In genomic region chr5:150276611-150277010, GRCm38 (mm10) we compare ENCODE assay signal across 14 mouse cellular contexts.
DNase-seq lines count a peak whose midpoint lies in the region; ATAC-seq lines count a peak whose summit lies in the region.
"Had no signal": no experiment of that assay in that cellular context is flagged by ENCODE, and none has a peak within 500 bp of the region (broad histone marks: within the 10 kb centered on the region; RNA-seq: fewer than 3 reads in every experiment).

No protein-coding gene starts in this region.

- ATAC-seq in heart, embryonic 16.5 days (replicated peaks; ENCODE audit: extremely low read depth, insufficient read depth, low FRiP score): peak; percentile 47
- ATAC-seq: forebrain, embryonic 15.5 days; inflammation-experienced regulatory T-cells, adult 6 months had no signal

- peaks cover 25% of the 10 kb centered on the region for H3K4me1 ChIP-seq in heart, embryonic 16.5 days (ENCODE audit: control insufficient read depth, insufficient read depth, low read length)
- H3K4me1 ChIP-seq: forebrain, embryonic 15.5 days; midbrain, embryonic 10.5 days had no signal

- H3K4me3 ChIP-seq in heart, embryonic 16.5 days (ENCODE audit: low read length): no peak overlapping the region
- H3K4me3 ChIP-seq: forebrain, embryonic 15.5 days; midbrain, embryonic 10.5 days had no signal

- H3K36me3 ChIP-seq in heart, embryonic 16.5 days (ENCODE audit: control insufficient read depth, insufficient read depth): peaks cover 2% of the 10 kb centered on the region; the same call in 1 of the 2 replicates
- H3K36me3 ChIP-seq: forebrain, embryonic 15.5 days; G1E; midbrain, embryonic 10.5 days had no signal

- no peak overlapping the region for H3K4me2 ChIP-seq in heart, embryonic 16.5 days (ENCODE audit: low read depth, low read length)
- H3K4me2 ChIP-seq: forebrain, embryonic 15.5 days had no signal

- peak; percentile 47 to 51 for DNase-seq in frontal cortex, postnatal 36 days (ENCODE audit: low spot score in 2 of 2)
- no peak for DNase-seq in frontal cortex, postnatal 14 days (ENCODE audit: low spot score in 2 of 2)
- DNase-seq in left cerebral cortex, adult 9 months (ENCODE audit: low spot score in 2 of 2): peak; percentile 33 to 38
- no peak for DNase-seq in left cerebral cortex, postnatal 10 days (ENCODE audit: extremely low spot score in 1 of 2, low spot score in 2 of 2)
- DNase-seq in brain, adult 2 months (ENCODE audit: low read depth, low spot score): peak; percentile 86
- no peak for DNase-seq in embryo, embryonic 10.5 days (ENCODE audit: low spot score)
- DNase-seq in spleen, postnatal 10 days (ENCODE audit: low spot score in 2 of 2): no peak
- DNase-seq: adrenal gland, postnatal 25 days had no signal

- H3K9me3 ChIP-seq in heart, embryonic 16.5 days (replicated peaks; ENCODE audit: control insufficient read depth, low read length): 0 out of 2 replicates have a peak, but pooled peaks cover 2% of the 10 kb centered on the region
- H3K9me3 ChIP-seq: forebrain, embryonic 15.5 days had no signal

- no peaks in the 10 kb centered on the region for H3K27me3 ChIP-seq in heart, embryonic 16.5 days (ENCODE audit: control insufficient read depth, insufficient read depth, low read length)
- H3K27me3 ChIP-seq: forebrain, embryonic 15.5 days had no signal

- intact Hi-C loops in left cerebral cortex, postnatal 10 days (cut with DNase I): no loop called here

- H3K27ac ChIP-seq in heart, embryonic 16.5 days (ENCODE audit: low read length): 0 out of 2 replicates have a peak overlapping the region, but pooled peaks have one; percentile 3
- H3K27ac ChIP-seq: forebrain, embryonic 15.5 days; kidney, postnatal 0 days; midbrain, embryonic 10.5 days had no signal

- no peak overlapping the region for H3K9ac ChIP-seq in heart, embryonic 16.5 days (ENCODE audit: low read length)
- H3K9ac ChIP-seq: forebrain, embryonic 15.5 days had no signal

- WGBS in heart, embryonic 16.5 days: 23% methylated on average over 4 of the region's 4 CpGs

Comparison
In these comparisons a context has a peak if more than half of its experiments do, and no peak if none do; other contexts are left out.
1. DNase-seq: peak in frontal cortex, postnatal 36 days (2 of 2), left cerebral cortex, adult 9 months (2 of 2) and brain, adult 2 months (single experiment); none in frontal cortex, postnatal 14 days (0 of 2), left cerebral cortex, postnatal 10 days (0 of 2), embryo, embryonic 10.5 days (single experiment) and spleen, postnatal 10 days (0 of 2).